Mouse (Mus musculus): ENCODE measurements at regions not wholly inside any gene's neighbourhood (a gene's known extent, or its start where the extent isn't known, plus 50 kb on each side); places are given as distances from the start of the nearest gene placed in this dataset.

- TF ChIP-seq POLR2A (IDR thresholded peaks at IDR 0.05; ENCODE audit: control insufficient read depth, low read depth, low read length) (no peak), CTCF (IDR thresholded peaks at IDR 0.05; ENCODE audit: control insufficient read depth, insufficient read depth, insufficient replicate concordance, low read depth, low read length) (no peak)
These were observed 272.6 kb downstream of the Vrk1 start for GRCm38 (mm10) chr12:106282491-106283106.

Measured in testis, adult 2 months (tissue).